Mouse (Mus musculus) ES-E14 (cell line): ENCODE data around the gene Lrrc3c.

Source experiments
- CHD2 ChIP-seq: IDR thresholded peaks from 2 replicates; pipeline ENCODE4 v1.6.1; 2014; ENCODE audit warnings: mild to moderate bottlenecking, low read depth, low read length, inconsistent platforms
- HCFC1 ChIP-seq: IDR thresholded peaks from 2 replicates; pipeline ENCODE4 v1.6.1; 2012; ENCODE audit warnings: low read length, inconsistent platforms, borderline replicate concordance; ENCODE audit not compliant: insufficient read depth
- ZC3H11A ChIP-seq: IDR thresholded peaks from 2 replicates; pipeline ENCODE4 v1.6.1; 2012; ENCODE audit warnings: low read depth, mild to moderate bottlenecking, inconsistent platforms, low read length, borderline replicate concordance

DNA sequence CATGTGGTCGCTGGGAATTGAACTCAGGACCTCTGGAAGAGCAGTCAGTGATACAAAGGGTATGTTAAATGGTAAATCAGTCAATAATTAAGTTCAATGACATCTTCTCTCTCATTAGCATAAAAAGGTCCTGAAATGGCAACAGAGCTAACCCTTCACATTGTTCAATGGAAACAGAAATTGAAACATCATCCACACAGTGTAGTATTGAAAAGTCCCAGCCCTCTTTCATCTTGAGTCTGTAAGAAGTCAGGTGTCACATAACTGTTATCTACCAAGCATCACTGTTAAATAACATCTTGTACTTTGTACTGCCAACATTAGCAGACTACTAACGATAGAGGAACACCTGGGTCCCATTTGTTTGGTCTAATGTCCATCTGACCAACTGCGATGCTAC, 35.1 kb upstream of the Lrrc3c start:
- TF ChIP-seq HCFC1 (no peak), ZC3H11A (no peak), CHD2 (no peak)
